Mouse (Mus musculus) embryonic facial prominence, embryonic 11.5 days (tissue): Measurements from ENCODE around the gene Rps19bp1. TPM values are rescaled to one million over a fixed set of nuclear protein-coding genes. Genes with fewer than 3 reads are reported as not detected.

Source experiments
- ATAC-seq: fragments of 200-750 bp; cut with Nextera tagmentation; replicated peaks from 2 replicates; pipeline ENCODE4 v1.8.0; 2017; ENCODE audit warnings: low read depth; ENCODE audit not compliant: insufficient number of reproducible peaks, low FRiP score, low TSS enrichment
- DNase-seq: peaks from one replicate; pipeline ENCODE4 v3.0.0-alpha.2; 2015; ENCODE audit warnings: low spot score
- H3K27ac ChIP-seq: fragments of 300-500 bp; sonication (generic); replicated peaks from 2 replicates; pipeline ENCODE4 v1.5.1; 2014; ENCODE audit warnings: mild to moderate bottlenecking, low read depth, low read length, control low read depth
- H3K27me3 ChIP-seq: fragments of 300-500 bp; sonication (generic); 2 replicates; pipeline ENCODE4 v1.6.1; 2014; ENCODE audit warnings: mild to moderate bottlenecking, low read length, moderate library complexity, mixed read lengths; ENCODE audit not compliant: control insufficient read depth, insufficient read depth
- H3K36me3 ChIP-seq: fragments of 300-500 bp; sonication (generic); replicated peaks from 2 replicates; pipeline ENCODE4 v1.6.1; 2014; ENCODE audit warnings: low read depth, mild to moderate bottlenecking, low read length, moderate library complexity, mixed read lengths; ENCODE audit not compliant: control insufficient read depth, insufficient read depth
- H3K4me1 ChIP-seq: fragments of 300-500 bp; sonication (generic); 2 replicates; pipeline ENCODE4 v1.6.1; 2014; ENCODE audit warnings: low read length, mixed read lengths; ENCODE audit not compliant: control insufficient read depth, insufficient read depth
- H3K4me2 ChIP-seq: fragments of 300-500 bp; sonication (generic); 2 replicates; pipeline ENCODE4 v1.6.1; 2014; ENCODE audit warnings: low read depth, mild to moderate bottlenecking, control low read depth, low read length, moderate library complexity
- H3K4me3 ChIP-seq: fragments of 300-500 bp; sonication (generic); 2 replicates; pipeline ENCODE4 v1.5.1; 2014; ENCODE audit warnings: low read depth, low read length, control low read depth
- H3K9ac ChIP-seq: fragments of 300-500 bp; sonication (generic); replicated peaks from 2 replicates; pipeline ENCODE4 v1.6.1; 2014; ENCODE audit warnings: mild to moderate bottlenecking, control low read depth, low read length
- H3K9me3 ChIP-seq: fragments of 300-500 bp; sonication (generic); replicated peaks from 2 replicates; pipeline ENCODE4 v1.6.1; 2016; ENCODE audit warnings: mild to moderate bottlenecking, low read length, inconsistent platforms, mixed read lengths; ENCODE audit not compliant: control insufficient read depth
- WGBS: fragments of 180-500 bp; shearing (Covaris S2); extraction: QIAGEN DNeasy Blood & Tissue Kit; methylation state at CpG from one replicate; pipeline ENCODE4 v1.1.7; 2014; 5-methylcytosine and 5-hydroxymethylcytosine counted together
- polyA plus RNA-seq: library from polyadenylated mRNA; unstranded; fragments of >200 nt; fragmentation: Nextera tagmentation; extraction: Ambion mirVana; gene quantifications from 2 replicates; pipeline ENCODE4 v1.2.1, GENCODE M21; 2014

The Rps19bp1 gene
- polyA plus RNA-seq, 1 experiment from 2014 or later, result 83.1 TPM

GRCm38 (mm10) chr15:80254847-80255645 is 9.1 kb downstream of the Rps19bp1 start, which contains the start of gene Atf4:
Gene Atf4 (plus strand): TSS chr15:80255184.
- no peaks in the 10 kb centered on the region for H3K9me3 ChIP-seq
- H3K27me3 ChIP-seq, result no peaks in the 10 kb centered on the region
- H3K4me3 ChIP-seq, result peak within 1 kb of the TSS; percentile 83
- WGBS, result under 1% methylated on average over 62 of the region's 62 CpGs
- H3K36me3 ChIP-seq, result peaks cover 5% of the 10 kb centered on the region
- peak; percentile 99 for DNase-seq
- peak within 1 kb of the TSS; percentile 86 for H3K4me2 ChIP-seq
- H3K4me1 ChIP-seq, result no peaks in the 10 kb centered on the region; the same call in 1 of the 2 replicates
- peak within 1 kb of the TSS; percentile 99 for H3K9ac ChIP-seq
- H3K27ac ChIP-seq, result peak within 1 kb of the TSS; percentile 92
- peak; percentile 93 for ATAC-seq

- DNase-seq (no peak), ATAC-seq (no peak)
- H3K27ac ChIP-seq, result peak overlapping the region; percentile 70
- H3K4me2 ChIP-seq, result peak overlapping the region; percentile 67
- peak overlapping the region; percentile 39 for H3K4me3 ChIP-seq
- WGBS, result 51% methylated on average over 6 of the region's 6 CpGs
- H3K4me1 ChIP-seq, result no peaks in the 10 kb centered on the region; the same call in 1 of the 2 replicates
- H3K27me3 ChIP-seq, result no peaks in the 10 kb centered on the region
- H3K36me3 ChIP-seq, result peaks cover 8% of the 10 kb centered on the region
- H3K9ac ChIP-seq, result peak overlapping the region; percentile 56
- H3K9me3 ChIP-seq, result no peaks in the 10 kb centered on the region
Observed at GRCm38 (mm10) chr15:80254207-80254606, 9.9 kb downstream of the Rps19bp1 start.

GRCm38 (mm10) chr15:80253530-80253929 is 10.6 kb downstream of the Rps19bp1 start:
- H3K4me3 ChIP-seq, result no peak overlapping the region
- ATAC-seq, result no peak
- H3K27ac ChIP-seq, result peak overlapping the region; percentile 70; the same call in 1 of the 2 replicates
- no peak overlapping the region for H3K4me2 ChIP-seq
- no peak overlapping the region for H3K9ac ChIP-seq
- H3K27me3 ChIP-seq, result no peaks in the 10 kb centered on the region
- H3K4me1 ChIP-seq, result no peaks in the 10 kb centered on the region; the same call in 1 of the 2 replicates
- 32% methylated on average over 2 of the region's 2 CpGs for WGBS
- peaks cover 11% of the 10 kb centered on the region for H3K36me3 ChIP-seq
- peak; percentile 80 for DNase-seq
- no peaks in the 10 kb centered on the region for H3K9me3 ChIP-seq

GRCm38 (mm10) chr15:80250586-80250985 is 13.5 kb downstream of the Rps19bp1 start:
- WGBS, result 92% methylated on average over 6 of the region's 6 CpGs
- Histone ChIP-seq H3K4me2 (no peak overlapping the region), H3K9ac (no peak overlapping the region), H3K36me3 (peaks cover 14% of the 10 kb centered on the region), H3K27ac (no peak overlapping the region), H3K9me3 (no peaks in the 10 kb centered on the region), H3K27me3 (no peaks in the 10 kb centered on the region), H3K4me3 (no peak overlapping the region), H3K4me1 (no peaks in the 10 kb centered on the region)
- no peak for DNase-seq
- no peak for ATAC-seq

- no peak overlapping the region for H3K27ac ChIP-seq
- DNase-seq (no peak), ATAC-seq (no peak)
- H3K36me3 ChIP-seq, result peaks cover 14% of the 10 kb centered on the region
- no peaks in the 10 kb centered on the region for H3K27me3 ChIP-seq
- H3K4me1 ChIP-seq, result no peaks in the 10 kb centered on the region
- H3K4me2 ChIP-seq, result no peak overlapping the region
- H3K4me3 ChIP-seq, result no peak overlapping the region
- WGBS, result 91% methylated on average over 10 of the region's 10 CpGs
- no peaks in the 10 kb centered on the region for H3K9me3 ChIP-seq
- no peak overlapping the region for H3K9ac ChIP-seq
Observed at GRCm38 (mm10) chr15:80249672-80250071, 14.4 kb downstream of the Rps19bp1 start.

GRCm38 (mm10) chr15:80248596-80248995 is 15.5 kb downstream of the Rps19bp1 start:
- DNase-seq (no peak), ATAC-seq (no peak)
- Histone ChIP-seq H3K4me3 (no peak overlapping the region), H3K9ac (no peak overlapping the region), H3K36me3 (peaks cover 14% of the 10 kb centered on the region), H3K27ac (no peak overlapping the region), H3K4me1 (no peaks in the 10 kb centered on the region), H3K4me2 (no peak overlapping the region), H3K9me3 (no peaks in the 10 kb centered on the region), H3K27me3 (no peaks in the 10 kb centered on the region)
- 90% methylated on average over 1 of the region's 1 CpGs for WGBS

GRCm38 (mm10) chr15:80248135-80248534 is 16.0 kb downstream of the Rps19bp1 start:
- H3K36me3 ChIP-seq, result peaks cover 14% of the 10 kb centered on the region

GRCm38 (mm10) chr15:80235535-80235934 is 28.6 kb downstream of the Rps19bp1 start, which contains the start of gene AC140267.1:
Gene AC140267.1 (plus strand): TSS chr15:80235835.
- H3K27ac ChIP-seq, result no peak within 1 kb of the TSS
- no peak for DNase-seq
- H3K4me1 ChIP-seq, result no peaks in the 10 kb centered on the region
- H3K4me2 ChIP-seq, result peak within 1 kb of the TSS; percentile 73
- peak within 1 kb of the TSS; percentile 60 for H3K4me3 ChIP-seq
- WGBS, result 96% methylated on average over 9 of the region's 9 CpGs
- ATAC-seq, result no peak
- H3K9ac ChIP-seq, result peak within 1 kb of the TSS; percentile 85
- no peaks in the 10 kb centered on the region; the same call in 1 of the 2 replicates for H3K36me3 ChIP-seq
- H3K27me3 ChIP-seq, result no peaks in the 10 kb centered on the region
- no peaks in the 10 kb centered on the region for H3K9me3 ChIP-seq

More at GRCm38 (mm10) chr15:80248135-80248534, 16.0 kb downstream of the Rps19bp1 start:
- DNase-seq (no peak), ATAC-seq (no peak)
- no peak overlapping the region for H3K9ac ChIP-seq
- H3K4me1 ChIP-seq, result no peaks in the 10 kb centered on the region
- H3K27ac ChIP-seq, result no peak overlapping the region
- no peak overlapping the region for H3K4me2 ChIP-seq
- H3K9me3 ChIP-seq, result no peaks in the 10 kb centered on the region
- no peaks in the 10 kb centered on the region for H3K27me3 ChIP-seq
- H3K4me3 ChIP-seq, result no peak overlapping the region
- WGBS, result 95% methylated on average over 12 of the region's 12 CpGs
